Mouse (Mus musculus) heart, embryonic 11.5 days (tissue): ENCODE measurements around the gene Gm11492. TPM values are rescaled to one million over a fixed set of nuclear protein-coding genes. Genes with fewer than 3 reads are reported as not detected.

Experiments used
- ATAC-seq: fragments of 200-750 bp; cut with Nextera tagmentation; replicated peaks from 2 replicates; pipeline ENCODE4 v1.8.0; 2017; ENCODE audit warnings: moderate library complexity; ENCODE audit not compliant: insufficient number of reproducible peaks, low FRiP score, low TSS enrichment
- H3K27ac ChIP-seq: fragments of 300-500 bp; sonication (generic); 2 replicates; pipeline ENCODE4 v1.5.1; 2014; ENCODE audit warnings: mild to moderate bottlenecking, low read depth, low read length
- H3K27me3 ChIP-seq: fragments of 300-500 bp; sonication (generic); 2 replicates; pipeline ENCODE4 v1.6.1; 2014; ENCODE audit warnings: mild to moderate bottlenecking, low read length, mixed read lengths; ENCODE audit not compliant: control insufficient read depth, insufficient read depth
- H3K36me3 ChIP-seq: fragments of 300-500 bp; sonication (generic); 2 replicates; pipeline ENCODE4 v1.6.1; 2014; ENCODE audit warnings: mild to moderate bottlenecking, low read length, moderate library complexity, mixed read lengths; ENCODE audit not compliant: control insufficient read depth, insufficient read depth
- H3K4me1 ChIP-seq: fragments of 300-500 bp; sonication (generic); 2 replicates; pipeline ENCODE4 v1.6.1; 2014; ENCODE audit warnings: low read length; ENCODE audit not compliant: control insufficient read depth, insufficient read depth
- H3K4me2 ChIP-seq: fragments of 300-500 bp; sonication (generic); 2 replicates; pipeline ENCODE4 v1.6.1; 2014; ENCODE audit warnings: mild to moderate bottlenecking, moderate library complexity
- H3K4me3 ChIP-seq: fragments of 300-500 bp; sonication (generic); 2 replicates; pipeline ENCODE4 v1.5.1; 2014; ENCODE audit warnings: low read depth, low read length
- H3K9ac ChIP-seq: fragments of 300-500 bp; sonication (generic); 2 replicates; pipeline ENCODE4 v1.6.1; 2014; ENCODE audit warnings: mild to moderate bottlenecking, low read depth, low read length, moderate library complexity
- H3K9me3 ChIP-seq: fragments of 300-500 bp; sonication (generic); replicated peaks from 2 replicates; pipeline ENCODE4 v1.6.1; 2016; ENCODE audit warnings: low read length; ENCODE audit not compliant: control insufficient read depth
- WGBS: fragments of 180-500 bp; shearing (Covaris S2); extraction: QIAGEN DNeasy Blood & Tissue Kit; methylation state at CpG from one replicate; pipeline ENCODE4 v1.1.7; 2014; ENCODE audit not compliant: insufficient replicate concordance; 5-methylcytosine and 5-hydroxymethylcytosine counted together
- polyA plus RNA-seq: library from polyadenylated mRNA; unstranded; fragments of >200 nt; fragmentation: Nextera tagmentation; extraction: Ambion mirVana; gene quantifications from 2 replicates; pipeline ENCODE4 v1.2.1, GENCODE M21; 2014

Gm11492 gene
- polyA plus RNA-seq, 1 experiment from 2014 or later = not detected

DNA sequence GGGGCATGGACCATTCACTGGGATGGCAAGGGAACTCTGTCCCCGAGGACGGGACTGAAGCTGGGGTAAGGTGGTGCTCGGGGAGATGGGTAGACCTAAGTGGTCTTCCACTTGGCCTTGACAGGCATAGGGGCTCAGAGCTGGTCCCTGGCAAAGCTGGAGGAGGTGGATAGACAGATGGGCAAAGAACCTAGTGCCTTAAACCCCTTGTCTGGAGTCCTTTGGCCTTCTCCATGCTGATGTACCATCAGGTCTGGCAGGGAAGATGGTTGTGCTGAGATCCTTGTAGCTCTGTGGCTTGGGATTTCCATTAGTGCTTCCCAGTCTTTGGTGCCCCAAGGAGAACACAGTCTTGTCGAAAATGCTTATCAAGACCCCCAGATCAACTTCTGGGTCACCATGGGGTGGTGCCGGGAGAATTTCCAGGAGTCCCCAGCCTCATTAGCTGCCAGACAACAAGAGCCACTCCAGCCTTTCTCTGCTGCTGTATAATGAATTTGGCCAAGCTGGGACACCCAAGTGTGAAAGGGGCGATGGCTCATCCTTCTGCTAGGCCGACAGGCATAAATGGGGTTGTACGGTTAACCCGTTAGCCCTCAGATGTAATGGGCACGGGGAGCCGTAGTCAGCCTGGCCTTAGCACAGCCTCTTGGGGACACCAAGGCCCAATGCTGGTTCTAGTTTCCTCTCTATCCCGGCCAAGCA lies 14.9 kb downstream of the Gm11492 start:
- Histone ChIP-seq H3K9me3 (no peaks in the 10 kb centered on the region), H3K4me2 (no peak overlapping the region), H3K4me1 (peaks cover 23% of the 10 kb centered on the region), H3K4me3 (no peak overlapping the region), H3K36me3 (no peaks in the 10 kb centered on the region), H3K27me3 (0 out of 2 replicates have a peak, but pooled peaks cover 2% of the 10 kb centered on the region), H3K9ac (no peak overlapping the region), H3K27ac (no peak overlapping the region)
- 78% methylated on average over 12 of the region's 12 CpGs for WGBS
- ATAC-seq = no peak

GRCm38 (mm10) chr11:87581933-87582710 lies 15.7 kb downstream of the Gm11492 start:
- ATAC-seq = no peak
- Histone ChIP-seq H3K9ac (no peak overlapping the region), H3K9me3 (no peaks in the 10 kb centered on the region), H3K4me2 (no peak overlapping the region), H3K27me3 (0 out of 2 replicates have a peak, but pooled peaks cover 2% of the 10 kb centered on the region), H3K4me1 (peaks cover 21% of the 10 kb centered on the region), H3K4me3 (no peak overlapping the region), H3K27ac (no peak overlapping the region), H3K36me3 (no peaks in the 10 kb centered on the region)
- 75% methylated on average over 8 of the region's 8 CpGs for WGBS

DNA sequence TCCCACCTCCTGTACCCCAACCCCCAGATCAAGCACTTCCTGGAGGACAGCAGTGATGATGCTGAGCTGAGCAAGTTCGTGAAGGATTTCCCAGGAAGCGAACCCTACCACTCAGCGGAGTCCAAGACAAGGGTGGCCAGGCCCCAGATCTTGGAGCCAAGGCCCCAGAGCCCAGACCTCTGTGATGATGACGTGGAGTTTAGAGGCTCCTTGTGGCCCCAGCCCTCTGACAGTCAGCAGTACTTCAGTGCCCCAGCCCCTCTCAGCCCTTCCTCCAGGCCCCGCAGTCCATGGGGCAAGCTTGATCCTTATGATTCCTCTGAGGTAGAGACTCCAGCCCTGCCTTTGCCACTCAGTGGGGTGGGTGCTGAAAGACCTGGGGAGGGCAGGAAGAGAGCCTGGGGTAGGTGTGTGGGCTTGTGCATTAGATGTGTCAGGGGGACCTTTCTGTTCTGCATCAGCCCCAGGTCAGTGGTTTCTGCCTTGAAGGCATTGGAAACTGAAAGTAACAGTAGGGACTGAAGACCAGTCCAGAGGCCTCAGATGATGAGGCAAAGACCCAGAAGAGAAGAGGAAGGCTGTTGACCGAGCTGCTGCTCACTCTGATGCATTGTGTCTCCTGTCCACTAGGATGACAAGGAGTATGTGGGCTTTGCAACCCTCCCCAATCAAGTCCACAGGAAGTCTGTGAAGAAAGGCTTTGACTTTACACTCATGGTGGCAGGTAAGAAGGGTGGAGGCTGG lies 17.0 kb downstream of the Gm11492 start:
- 79% methylated on average over 6 of the region's 6 CpGs for whole genome bisulfite sequencing
- no peak overlapping the region for H3K9ac ChIP-seq
- 0 out of 2 replicates have a peak, but pooled peaks cover 2% of the 10 kb centered on the region for H3K27me3 ChIP-seq
- no peaks in the 10 kb centered on the region for H3K36me3 ChIP-seq
- no peak for ATAC-seq
- no peak overlapping the region for H3K27ac ChIP-seq
- no peaks in the 10 kb centered on the region for H3K9me3 ChIP-seq
- peaks cover 14% of the 10 kb centered on the region for H3K4me1 ChIP-seq
- no peak overlapping the region for H3K4me3 ChIP-seq
- H3K4me2 ChIP-seq = no peak overlapping the region

- H3K27me3 ChIP-seq = 0 out of 2 replicates have a peak, but pooled peaks cover 2% of the 10 kb centered on the region
- H3K4me2 ChIP-seq = no peak overlapping the region
- H3K4me1 ChIP-seq = peaks cover 16% of the 10 kb centered on the region
- WGBS = 72% methylated on average over 10 of the region's 10 CpGs
- no peak overlapping the region for H3K27ac ChIP-seq
- no peak overlapping the region for H3K4me3 ChIP-seq
- H3K36me3 ChIP-seq = no peaks in the 10 kb centered on the region
- ATAC-seq = no peak
- no peak overlapping the region for H3K9ac ChIP-seq
- no peaks in the 10 kb centered on the region for H3K9me3 ChIP-seq
These were observed 18.5 kb downstream of the Gm11492 start for GRCm38 (mm10) chr11:87584711-87585505.

GRCm38 (mm10) chr11:87587211-87587874 lies 20.9 kb downstream of the Gm11492 start:
- Histone ChIP-seq H3K36me3 (no peaks in the 10 kb centered on the region), H3K27ac (no peak overlapping the region), H3K27me3 (no peaks in the 10 kb centered on the region), H3K4me1 (peaks cover 16% of the 10 kb centered on the region), H3K4me3 (no peak overlapping the region), H3K4me2 (no peak overlapping the region), H3K9ac (no peak overlapping the region), H3K9me3 (no peaks in the 10 kb centered on the region)
- 90% methylated on average over 5 of the region's 5 CpGs for WGBS
- no peak for ATAC-seq

GRCm38 (mm10) chr11:87589605-87590004 lies 23.2 kb downstream of the Gm11492 start:
- WGBS = 84% methylated on average over 8 of the region's 8 CpGs
- Histone ChIP-seq H3K27me3 (no peaks in the 10 kb centered on the region), H3K27ac (no peak overlapping the region), H3K4me2 (peak overlapping the region; percentile 89), H3K9ac (no peak overlapping the region), H3K4me3 (peak overlapping the region; percentile 10; the same call in 1 of the 2 replicates), H3K9me3 (no peaks in the 10 kb centered on the region), H3K36me3 (peaks cover 4% of the 10 kb centered on the region; the same call in 1 of the 2 replicates), H3K4me1 (peaks cover 34% of the 10 kb centered on the region)
- ATAC-seq = no peak

DNA sequence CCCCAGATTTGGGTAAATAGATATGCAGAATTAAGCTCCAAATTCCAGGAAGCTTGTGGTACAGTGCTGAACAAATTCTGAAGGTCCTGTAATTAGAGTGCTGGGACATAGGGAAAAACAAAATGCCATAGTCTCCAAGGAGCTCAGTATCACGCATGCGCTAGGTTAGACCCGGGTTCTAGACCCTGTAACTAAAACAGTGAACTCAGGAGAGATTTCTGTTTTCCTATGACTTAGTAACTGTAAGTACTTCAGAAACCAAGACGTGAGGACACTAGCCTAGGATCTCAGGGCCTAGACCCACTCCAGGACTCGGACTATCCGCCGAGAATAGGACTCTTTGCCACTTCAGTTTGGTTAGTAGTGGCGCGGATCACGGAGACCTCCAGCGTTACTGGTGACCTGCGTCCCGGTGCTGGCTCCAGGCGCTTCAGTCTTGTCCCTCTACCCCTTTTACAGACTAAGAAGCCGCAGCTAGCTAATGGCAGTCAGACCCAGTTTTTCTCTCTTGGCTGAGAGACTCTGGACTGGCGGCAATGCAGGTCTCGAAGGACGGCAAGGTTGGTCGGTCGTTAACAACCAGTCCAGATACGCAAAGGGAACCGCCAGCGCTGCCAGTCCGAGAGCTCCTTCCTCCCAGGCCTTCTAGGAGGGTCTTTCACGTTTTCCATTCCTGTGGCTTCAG lies 24.5 kb downstream of the Gm11492 start:
- peaks cover 39% of the 10 kb centered on the region for H3K4me1 ChIP-seq
- peak overlapping the region; percentile 95 for H3K27ac ChIP-seq
- H3K4me2 ChIP-seq = peak overlapping the region; percentile 89
- no peak for ATAC-seq
- H3K9ac ChIP-seq = peak overlapping the region; percentile 97
- peaks cover 4% of the 10 kb centered on the region; the same call in 1 of the 2 replicates for H3K36me3 ChIP-seq
- H3K27me3 ChIP-seq = no peaks in the 10 kb centered on the region
- no peaks in the 10 kb centered on the region for H3K9me3 ChIP-seq
- peak overlapping the region; percentile 70 for H3K4me3 ChIP-seq
- 2% methylated on average over 25 of the region's 25 CpGs for WGBS
